Mouse (Mus musculus): Measurements from ENCODE around the gene Ccr5. TPM values are rescaled to one million over a fixed set of nuclear protein-coding genes. Genes with fewer than 3 reads are reported as not detected.
A peak's percentile ranks its signal among the peaks of the same experiment; 100 is the strongest.

The Ccr5 gene
- polyA plus RNA-seq (2012) = not detected in 2 replicates

GRCm38 (mm10) chr9:124121387-124122184 lies at the start of gene Ccr5:
Gene Ccr5, plus strand, starts transcription at chr9:124121543.
- TF ChIP-seq GATA1 (IDR thresholded peaks at IDR 0.05; ENCODE audit: low read length) = no peak

- no peak for TF ChIP-seq GATA1 (IDR thresholded peaks at IDR 0.05; ENCODE audit: low read length)
Measured at GRCm38 (mm10) chr9:124079803-124080202, 41.5 kb upstream of the Ccr5 start.

GRCm38 (mm10) chr9:124090441-124090840 lies 30.9 kb upstream of the Ccr5 start:
- TF ChIP-seq GATA1 (IDR thresholded peaks at IDR 0.05; ENCODE audit: low read length) = no peak

GRCm38 (mm10) chr9:124099127-124099526 lies 22.2 kb upstream of the Ccr5 start:
- TF ChIP-seq GATA1 (IDR thresholded peaks at IDR 0.05; ENCODE audit: low read length) = no peak

- peak; percentile 68 for TF ChIP-seq GATA1 (IDR thresholded peaks at IDR 0.05; ENCODE audit: low read length)
Measured at GRCm38 (mm10) chr9:124100357-124100756, 21.0 kb upstream of the Ccr5 start.

GRCm38 (mm10) chr9:124101723-124102122 lies 19.6 kb upstream of the Ccr5 start, which contains the start of gene Ccr2:
Gene Ccr2, plus strand, starts transcription at chr9:124101950.
- no peak for TF ChIP-seq GATA1 (IDR thresholded peaks at IDR 0.05; ENCODE audit: low read length)

- TF ChIP-seq GATA1 (IDR thresholded peaks at IDR 0.05; ENCODE audit: low read length) = no peak
Measured at GRCm38 (mm10) chr9:124103199-124103598, 18.1 kb upstream of the Ccr5 start.

GRCm38 (mm10) chr9:124105196-124105595 lies 16.1 kb upstream of the Ccr5 start:
- no peak for TF ChIP-seq GATA1 (IDR thresholded peaks at IDR 0.05; ENCODE audit: low read length)

GRCm38 (mm10) chr9:124107232-124107631 lies 14.1 kb upstream of the Ccr5 start:
- no peak for TF ChIP-seq GATA1 (IDR thresholded peaks at IDR 0.05; ENCODE audit: low read length)

- peak; percentile 15 for TF ChIP-seq GATA1 (IDR thresholded peaks at IDR 0.05; ENCODE audit: low read length)
Measured at GRCm38 (mm10) chr9:124108356-124109127, 12.8 kb upstream of the Ccr5 start.

GRCm38 (mm10) chr9:124111997-124112396 lies 9.3 kb upstream of the Ccr5 start:
- TF ChIP-seq GATA1 (IDR thresholded peaks at IDR 0.05; ENCODE audit: low read length) = no peak

GRCm38 (mm10) chr9:124112591-124113239 lies 8.6 kb upstream of the Ccr5 start:
- peak; percentile 49 for TF ChIP-seq GATA1 (IDR thresholded peaks at IDR 0.05; ENCODE audit: low read length)

- TF ChIP-seq GATA1 (IDR thresholded peaks at IDR 0.05; ENCODE audit: low read length) = no peak
Measured at GRCm38 (mm10) chr9:124113777-124114176, 7.6 kb upstream of the Ccr5 start.

GRCm38 (mm10) chr9:124118489-124118888 lies 2.9 kb upstream of the Ccr5 start:
- no peak for TF ChIP-seq GATA1 (IDR thresholded peaks at IDR 0.05; ENCODE audit: low read length)

- no peak for TF ChIP-seq GATA1 (IDR thresholded peaks at IDR 0.05; ENCODE audit: low read length)
Measured at GRCm38 (mm10) chr9:124125576-124125975, 4.2 kb downstream of the Ccr5 start.

- TF ChIP-seq GATA1 (IDR thresholded peaks at IDR 0.05; ENCODE audit: low read length) = no peak
Measured at GRCm38 (mm10) chr9:124126373-124126772, 5.0 kb downstream of the Ccr5 start.

Data from G1E-ER4 (cell line).